Mouse (Mus musculus): Measurements from ENCODE around the gene Cactin.

Gene Cactin

GRCm38 (mm10) chr10:81319741-81320549, 958 bp upstream of the Cactin start:
- DNase-seq, result peak; percentile 98 to 99

GRCm38 (mm10) chr10:81321436-81321835, 533 bp downstream of the Cactin start:
- DNase-seq, result no peak

GRCm38 (mm10) chr10:81322444-81322843, 1.5 kb downstream of the Cactin start:
- no peak for DNase-seq

- no peak for DNase-seq
Observed at GRCm38 (mm10) chr10:81323141-81323775, 2.4 kb downstream of the Cactin start.

GRCm38 (mm10) chr10:81323791-81324530, 3.1 kb downstream of the Cactin start:
- no peak for DNase-seq

GRCm38 (mm10) chr10:81325176-81325575, 4.3 kb downstream of the Cactin start:
- no peak for DNase-seq

GRCm38 (mm10) chr10:81325781-81326180, 4.9 kb downstream of the Cactin start:
- no peak for DNase-seq

GRCm38 (mm10) chr10:81326858-81327257, 6.0 kb downstream of the Cactin start:
- DNase-seq, result peak; percentile 55 to 71

GRCm38 (mm10) chr10:81327959-81328358, 7.1 kb downstream of the Cactin start:
- peak; percentile 36 to 60 for DNase-seq

- peak; percentile 70 to 80 for DNase-seq
Observed at GRCm38 (mm10) chr10:81328386-81328785, 7.5 kb downstream of the Cactin start, which contains the start of gene Tbxa2r. Tbxa2r (plus strand) TSS chr10:81328731.

- peak; percentile 71 to 81 for DNase-seq
Observed at GRCm38 (mm10) chr10:81329194-81329975, 8.5 kb downstream of the Cactin start.

- peak; percentile 45 to 54 for DNase-seq
Observed at GRCm38 (mm10) chr10:81330007-81330406, 9.1 kb downstream of the Cactin start.

- DNase-seq, result no peak
Observed at GRCm38 (mm10) chr10:81332277-81332676, 11.4 kb downstream of the Cactin start.

- no peak for DNase-seq
Observed at GRCm38 (mm10) chr10:81334324-81334723, 13.4 kb downstream of the Cactin start.

GRCm38 (mm10) chr10:81335393-81336340, 14.8 kb downstream of the Cactin start:
- peak; percentile 57 to 71 for DNase-seq

- DNase-seq, result no peak
Observed at GRCm38 (mm10) chr10:81336558-81336957, 15.7 kb downstream of the Cactin start.

- DNase-seq, result no peak
Observed at GRCm38 (mm10) chr10:81340551-81341332, 19.8 kb downstream of the Cactin start.

GRCm38 (mm10) chr10:81341333-81341949, 20.5 kb downstream of the Cactin start:
- DNase-seq, result peak; percentile 88 to 90

- DNase-seq, result no peak
Observed at GRCm38 (mm10) chr10:81342686-81343505, 22.0 kb downstream of the Cactin start, which contains the start of gene Gipc3. Gipc3 (minus strand) TSS chr10:81343266.

Measured in kidney, postnatal 4 days (tissue).